Mouse (Mus musculus): Measurements from ENCODE around the gene Arhgap45. TPM values are rescaled to one million over a fixed set of nuclear protein-coding genes. Genes with fewer than 3 reads are reported as not detected.

Arhgap45 gene
- polyA plus RNA-seq (2016; fragmentation: Nextera tagmentation; extraction: Ambion mirVana), result 14.9 and 15.5 TPM in 2 replicates

DNA sequence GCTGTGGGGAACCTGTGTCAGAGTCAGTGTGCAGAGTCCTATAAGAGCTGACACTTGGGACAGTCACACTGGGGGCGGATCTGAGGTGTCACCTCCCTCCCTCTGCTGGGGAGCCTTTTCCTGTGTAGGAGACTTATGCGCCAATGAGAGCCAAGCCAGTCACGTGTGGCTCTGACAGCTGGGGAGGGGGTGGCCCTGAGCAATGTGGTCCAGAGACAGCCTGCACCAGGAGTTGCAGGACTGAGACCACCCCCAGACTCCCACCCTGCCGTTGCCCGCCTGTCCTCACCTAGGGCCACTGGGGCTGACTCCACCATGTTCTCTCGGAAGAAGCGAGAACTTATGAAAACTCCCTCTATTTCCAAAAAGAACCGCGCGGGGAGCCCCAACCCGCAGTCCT, at the start of gene Arhgap45:
Arhgap45 (plus strand) TSS at position 143 of the 400 bp plus-strand sequence.
- no peak for DNase-seq (ENCODE audit: low spot score)
- Histone ChIP-seq H3K4me1 (peaks cover 53% of the 10 kb centered on the region), H3K36me3 (peaks cover 7% of the 10 kb centered on the region; the same call in 1 of the 2 replicates), H3K9me3 (replicated peaks) (no peaks in the 10 kb centered on the region), H3K27me3 (ENCODE audit: low read depth, poor library complexity, severe bottlenecking) (peaks cover 64% of the 10 kb centered on the region), H3K4me3 (peak within 1 kb of the TSS; percentile 9; the same call in 1 of the 2 replicates), H3K27ac (0 out of 2 replicates have a peak within 1 kb of the TSS, but pooled peaks have one; percentile 2)
- WGBS, result 69% methylated on average over 11 of the region's 11 CpGs

DNA sequence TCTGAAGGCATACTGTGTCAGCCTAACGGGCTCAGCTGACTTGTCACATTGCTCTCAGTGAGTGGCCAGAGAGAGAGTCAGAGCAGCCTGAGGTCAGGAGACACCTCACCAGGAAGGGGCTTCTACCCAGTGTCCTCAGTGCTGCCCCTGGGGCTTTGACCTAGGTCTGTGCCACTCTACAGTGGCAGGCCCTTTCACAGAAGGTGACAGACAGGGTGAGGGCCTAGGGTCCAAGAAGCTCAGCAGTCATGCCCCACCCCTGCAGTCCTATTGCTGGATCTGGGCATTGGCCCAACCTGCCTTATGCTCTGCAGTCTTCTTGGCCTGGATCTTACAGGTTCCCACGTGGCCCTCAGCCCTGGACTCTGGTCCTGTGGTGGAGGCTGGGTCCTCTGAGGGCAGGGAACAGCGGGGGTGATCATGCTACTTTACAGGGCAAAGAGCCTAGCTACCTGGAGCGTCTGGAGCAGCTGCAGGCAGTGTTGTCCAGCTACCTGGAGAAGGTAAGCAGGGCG, 49.5 kb upstream of the Arhgap45 start:
- WGBS, result 92% methylated on average over 5 of the region's 5 CpGs
- Histone ChIP-seq H3K36me3 (peaks cover 70% of the 10 kb centered on the region), H3K9me3 (replicated peaks) (no peaks in the 10 kb centered on the region), H3K27ac (no peak overlapping the region), H3K4me3 (no peak overlapping the region), H3K4me1 (peaks cover 21% of the 10 kb centered on the region), H3K27me3 (ENCODE audit: low read depth, poor library complexity, severe bottlenecking) (peaks cover 38% of the 10 kb centered on the region)
- no peak for DNase-seq (ENCODE audit: low spot score)

GRCm38 (mm10) chr10:79968181-79968580, 48.3 kb upstream of the Arhgap45 start:
- peaks cover 50% of the 10 kb centered on the region for H3K27me3 ChIP-seq (ENCODE audit: low read depth, poor library complexity, severe bottlenecking)
- no peaks in the 10 kb centered on the region for H3K9me3 ChIP-seq (replicated peaks)
- WGBS, result 91% methylated on average over 1 of the region's 1 CpGs
- no peak overlapping the region for H3K27ac ChIP-seq
- peaks cover 21% of the 10 kb centered on the region for H3K4me1 ChIP-seq
- H3K4me3 ChIP-seq, result no peak overlapping the region
- H3K36me3 ChIP-seq, result peaks cover 57% of the 10 kb centered on the region
- DNase-seq (ENCODE audit: low spot score), result no peak

- H3K4me1 ChIP-seq, result peaks cover 21% of the 10 kb centered on the region
- H3K36me3 ChIP-seq, result peaks cover 54% of the 10 kb centered on the region
- H3K27ac ChIP-seq, result no peak overlapping the region
- peaks cover 58% of the 10 kb centered on the region for H3K27me3 ChIP-seq (ENCODE audit: low read depth, poor library complexity, severe bottlenecking)
- no peak overlapping the region for H3K4me3 ChIP-seq
- H3K9me3 ChIP-seq (replicated peaks), result no peaks in the 10 kb centered on the region
- DNase-seq (ENCODE audit: low spot score), result no peak
- 19% methylated on average over 3 of the region's 3 CpGs for WGBS
Observed at GRCm38 (mm10) chr10:79969124-79969568, 47.3 kb upstream of the Arhgap45 start.

- WGBS, result 7% methylated on average over 47 of the region's 47 CpGs
- Histone ChIP-seq H3K27me3 (ENCODE audit: low read depth, poor library complexity, severe bottlenecking) (peaks cover 62% of the 10 kb centered on the region), H3K4me1 (peaks cover 21% of the 10 kb centered on the region), H3K4me3 (peak within 1 kb of the TSS; percentile 58), H3K27ac (peak within 1 kb of the TSS; percentile 79), H3K36me3 (peaks cover 53% of the 10 kb centered on the region), H3K9me3 (replicated peaks) (no peaks in the 10 kb centered on the region)
- DNase-seq (ENCODE audit: low spot score), result peak; percentile 61
Observed at GRCm38 (mm10) chr10:79970415-79971182, 45.9 kb upstream of the Arhgap45 start, which contains the start of gene Grin3b. Grin3b (plus strand) TSS chr10:79970715.

DNA sequence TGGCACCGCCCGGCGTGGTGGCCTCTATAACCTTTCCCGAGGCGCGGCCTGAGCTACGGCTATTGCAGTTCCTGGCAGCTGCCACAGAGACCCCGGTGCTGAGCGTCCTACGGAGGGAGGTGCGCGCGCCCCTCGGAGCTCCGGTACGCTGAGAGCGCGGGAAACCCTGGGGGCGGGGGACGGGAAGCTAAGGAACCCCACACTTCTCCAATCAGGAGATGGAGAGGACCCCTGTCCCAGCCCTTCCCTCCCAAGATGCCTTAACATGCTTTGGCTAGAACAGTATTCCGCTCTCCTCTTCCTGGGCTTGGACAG, 45.3 kb upstream of the Arhgap45 start:
- Histone ChIP-seq H3K36me3 (peaks cover 53% of the 10 kb centered on the region), H3K27ac (peak overlapping the region; percentile 79)

GRCm38 (mm10) chr10:79972831-79973230, 43.6 kb upstream of the Arhgap45 start:
- WGBS, result 69% methylated on average over 14 of the region's 14 CpGs
- no peak for DNase-seq (ENCODE audit: low spot score)
- H3K27me3 ChIP-seq (ENCODE audit: low read depth, poor library complexity, severe bottlenecking), result peaks cover 62% of the 10 kb centered on the region

More for the DNA sequence above, 45.3 kb upstream of the Arhgap45 start:
- H3K9me3 ChIP-seq (replicated peaks), result no peaks in the 10 kb centered on the region
- 4% methylated on average over 21 of the region's 21 CpGs for WGBS
- H3K4me3 ChIP-seq, result peak overlapping the region; percentile 58
- DNase-seq (ENCODE audit: low spot score), result peak; percentile 71
- H3K4me1 ChIP-seq, result peaks cover 21% of the 10 kb centered on the region
- peaks cover 62% of the 10 kb centered on the region for H3K27me3 ChIP-seq (ENCODE audit: low read depth, poor library complexity, severe bottlenecking)

GRCm38 (mm10) chr10:79974087-79974486, 42.4 kb upstream of the Arhgap45 start:
- peaks cover 53% of the 10 kb centered on the region for H3K27me3 ChIP-seq (ENCODE audit: low read depth, poor library complexity, severe bottlenecking)
- peaks cover 15% of the 10 kb centered on the region for H3K4me1 ChIP-seq
- DNase-seq (ENCODE audit: low spot score), result no peak
- H3K4me3 ChIP-seq, result no peak overlapping the region; the same call in 1 of the 2 replicates
- 0 out of 2 replicates have a peak, but pooled peaks cover 3% of the 10 kb centered on the region for H3K9me3 ChIP-seq (replicated peaks)
- no peak overlapping the region for H3K27ac ChIP-seq
- peaks cover 55% of the 10 kb centered on the region for H3K36me3 ChIP-seq
- WGBS, result 88% methylated on average over 21 of the region's 21 CpGs

More at GRCm38 (mm10) chr10:79972831-79973230, 43.6 kb upstream of the Arhgap45 start:
- Histone ChIP-seq H3K9me3 (replicated peaks) (0 out of 2 replicates have a peak, but pooled peaks cover 3% of the 10 kb centered on the region), H3K36me3 (peaks cover 53% of the 10 kb centered on the region), H3K4me3 (peak overlapping the region; percentile 16; the same call in 1 of the 2 replicates), H3K27ac (0 out of 2 replicates have a peak overlapping the region, but pooled peaks have one; percentile 19), H3K4me1 (peaks cover 21% of the 10 kb centered on the region)

DNA sequence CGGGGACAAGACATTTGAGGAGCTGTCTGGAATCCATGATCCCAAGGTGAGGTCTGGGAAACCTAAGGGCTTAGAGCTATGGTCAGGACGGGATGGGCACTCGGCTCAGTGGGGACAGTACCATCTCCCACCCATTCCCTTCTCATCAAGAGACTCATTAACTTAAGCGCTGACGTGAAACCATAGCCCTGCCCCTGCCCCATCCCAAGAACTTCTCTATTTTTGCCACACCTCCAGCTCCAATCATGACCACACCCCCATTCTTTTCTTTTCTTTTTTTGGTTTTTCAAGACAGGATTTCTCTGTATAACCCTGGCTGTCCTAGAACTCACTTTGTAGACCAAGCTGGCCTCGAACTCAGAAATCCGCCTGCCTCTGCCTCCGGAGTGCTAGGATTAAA, 41.8 kb upstream of the Arhgap45 start:
- Histone ChIP-seq H3K27ac (no peak overlapping the region), H3K9me3 (replicated peaks) (0 out of 2 replicates have a peak, but pooled peaks cover 3% of the 10 kb centered on the region), H3K4me1 (peaks cover 15% of the 10 kb centered on the region), H3K4me3 (no peak overlapping the region), H3K27me3 (ENCODE audit: low read depth, poor library complexity, severe bottlenecking) (peaks cover 47% of the 10 kb centered on the region), H3K36me3 (peaks cover 61% of the 10 kb centered on the region)
- WGBS, result 89% methylated on average over 8 of the region's 8 CpGs
- no peak for DNase-seq (ENCODE audit: low spot score)

DNA sequence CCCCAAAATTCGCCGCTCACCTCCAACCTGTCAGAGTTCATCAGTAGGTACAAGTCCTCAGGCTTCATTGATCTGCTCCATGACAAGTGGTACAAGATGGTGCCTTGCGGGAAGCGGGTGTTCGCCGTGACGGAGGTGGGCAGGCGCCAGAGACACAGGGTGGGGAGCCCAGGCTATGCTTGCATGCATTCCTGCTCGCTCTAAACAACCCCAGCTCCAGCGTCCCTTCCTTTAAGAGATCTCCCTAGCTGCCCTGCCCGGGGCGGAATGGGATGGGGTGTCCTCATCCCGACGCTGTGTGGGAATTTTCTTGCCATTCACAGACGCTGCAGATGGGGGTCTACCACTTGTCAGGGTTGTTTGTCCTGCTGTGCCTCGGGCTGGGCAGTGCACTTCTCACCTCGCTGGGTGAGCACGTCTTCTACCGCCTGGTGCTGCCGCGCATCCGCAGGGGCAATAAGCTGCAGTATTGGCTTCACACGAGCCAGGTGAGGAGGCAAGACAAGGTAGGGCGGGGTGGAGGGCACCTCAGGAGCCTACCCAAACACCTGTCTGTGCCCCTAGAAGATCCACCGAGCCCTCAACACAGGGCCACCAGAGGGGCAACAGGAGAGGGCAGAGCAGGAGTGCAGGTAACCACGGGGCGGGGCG, 40.3 kb upstream of the Arhgap45 start:
- Histone ChIP-seq H3K27me3 (ENCODE audit: low read depth, poor library complexity, severe bottlenecking) (peaks cover 31% of the 10 kb centered on the region), H3K36me3 (peaks cover 76% of the 10 kb centered on the region), H3K27ac (no peak overlapping the region), H3K4me3 (no peak overlapping the region; the same call in 1 of the 2 replicates), H3K4me1 (peaks cover 4% of the 10 kb centered on the region), H3K9me3 (replicated peaks) (0 out of 2 replicates have a peak, but pooled peaks cover 3% of the 10 kb centered on the region)
- no peak for DNase-seq (ENCODE audit: low spot score)
- 80% methylated on average over 28 of the region's 28 CpGs for WGBS

- Histone ChIP-seq H3K27me3 (ENCODE audit: low read depth, poor library complexity, severe bottlenecking) (peaks cover 26% of the 10 kb centered on the region), H3K4me3 (peak overlapping the region; percentile 20), H3K36me3 (peaks cover 81% of the 10 kb centered on the region), H3K27ac (no peak overlapping the region), H3K4me1 (no peaks in the 10 kb centered on the region; the same call in 1 of the 2 replicates), H3K9me3 (replicated peaks) (0 out of 2 replicates have a peak, but pooled peaks cover 3% of the 10 kb centered on the region)
- no peak for DNase-seq (ENCODE audit: low spot score)
- 73% methylated on average over 36 of the region's 36 CpGs for WGBS
Observed at GRCm38 (mm10) chr10:79976722-79977107, 39.7 kb upstream of the Arhgap45 start.

DNA sequence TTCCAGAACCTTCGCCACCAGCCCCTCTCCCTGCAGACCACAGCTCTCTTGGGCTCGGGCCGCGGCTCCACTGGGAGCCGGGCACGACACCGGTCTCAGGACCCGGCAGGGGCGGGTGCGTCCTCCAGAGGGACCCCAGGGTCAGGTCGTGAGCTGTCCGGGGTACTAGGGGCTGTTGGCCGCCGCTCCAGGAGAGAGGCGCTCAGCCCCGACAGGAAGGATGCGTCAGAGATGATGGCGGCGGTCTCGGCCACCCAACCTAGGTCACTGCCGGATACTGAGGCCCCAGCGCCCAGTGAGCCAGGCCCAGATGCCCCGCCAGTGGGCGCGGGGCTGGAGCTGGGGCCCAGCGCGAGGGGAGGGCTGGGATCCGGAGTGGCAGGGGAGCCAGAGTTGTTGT, 39.1 kb upstream of the Arhgap45 start:
- Histone ChIP-seq H3K27ac (no peak overlapping the region), H3K36me3 (peaks cover 83% of the 10 kb centered on the region), H3K9me3 (replicated peaks) (0 out of 2 replicates have a peak, but pooled peaks cover 3% of the 10 kb centered on the region), H3K27me3 (ENCODE audit: low read depth, poor library complexity, severe bottlenecking) (peaks cover 20% of the 10 kb centered on the region), H3K4me1 (peaks cover under 1% of the 10 kb centered on the region), H3K4me3 (peak overlapping the region; percentile 20; the same call in 1 of the 2 replicates)
- 82% methylated on average over 28 of the region's 28 CpGs for WGBS
- no peak for DNase-seq (ENCODE audit: low spot score)
